Mouse (Mus musculus) brain, embryonic 14.5 days (tissue): ENCODE measurements around the gene Npff.

Experiments used
- CTCF ChIP-seq: fragments of 200-500 bp; IDR thresholded peaks from 2 replicates; pipeline ENCODE4 v1.5.1; 2012; ENCODE audit warnings: inconsistent platforms, mild to moderate bottlenecking, moderate library complexity, borderline replicate concordance; ENCODE audit not compliant: insufficient read depth, insufficient read length; ENCODE audit errors: extremely low read depth
- POLR2A ChIP-seq: fragments of 200-500 bp; IDR thresholded peaks from 2 replicates; pipeline ENCODE4 v1.6.1; 2012; ENCODE audit warnings: mild to moderate bottlenecking, inconsistent platforms, borderline replicate concordance; ENCODE audit not compliant: poor library complexity, insufficient read depth, insufficient read length, severe bottlenecking; ENCODE audit errors: extremely low read depth

- TF ChIP-seq POLR2A (no peak), CTCF (no peak)
Measured at GRCm38 (mm10) chr15:102505073-102505769, 19.5 kb downstream of the Npff start.
